In the genomic region with DNA sequence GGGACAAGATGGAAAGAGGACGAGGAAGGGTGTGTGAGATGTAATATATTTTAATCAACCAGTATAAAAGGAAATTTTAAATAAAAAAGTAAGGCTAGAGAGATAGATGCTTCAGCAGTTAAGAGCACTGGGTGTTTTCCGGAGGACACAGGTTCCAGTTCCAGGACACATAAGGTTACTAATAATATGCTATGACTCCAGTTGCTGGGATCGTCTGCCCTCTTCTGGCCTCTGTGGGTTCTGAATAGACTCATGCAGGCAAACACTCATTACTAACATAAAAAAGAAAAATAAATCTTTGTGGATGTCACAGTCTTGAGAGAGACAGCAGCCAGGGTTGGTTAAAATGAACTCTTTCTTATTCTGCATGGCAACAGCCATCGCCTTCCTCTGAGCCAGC, we compare ENCODE assay signal across 8 mouse cellular contexts. TPM values are rescaled to one million over a fixed set of nuclear protein-coding genes. Genes with fewer than 3 reads are reported as not detected.
DNase-seq lines count a peak whose midpoint lies in the region.

No protein-coding gene starts in this region.

- peak; percentile 12 for DNase-seq in embryo, embryonic 10 days (ENCODE audit: low spot score)
- no peak for DNase-seq in embryo, embryonic 9.5 days (ENCODE audit: extremely low spot score)
- DNase-seq in layer of hippocampus, postnatal 10 days (ENCODE audit: low spot score in 2 of 2), result peak; percentile 25 to 34
- no peak for DNase-seq in layer of hippocampus, adult 9-10 months (ENCODE audit: low spot score)
- peak; percentile 26 for DNase-seq in MN1 (ENCODE audit: low spot score)
- DNase-seq in kidney, postnatal 14 days, result peak; percentile 17
- no peak for DNase-seq in yolk sac, embryonic 10.5 days (ENCODE audit: low spot score)
- no peak for DNase-seq in T-cell, adult 2 months (ENCODE audit: low spot score)

RNA-seq across cellular contexts. Expression of gene D130040H23Rik, which starts 2.4 kb away (rescaled TPM):
- 10 to 100 TPM; 20.9 to 26.3 TPM for total RNA-seq in layer of hippocampus, postnatal 10 days (2021)

RNA-seq across cellular contexts. Expression of gene Zfp930, which starts 59.7 kb away (rescaled TPM):
- 10 to 100 TPM in 1 of 2 experiments, 1 to 10 TPM in 1; 9.6 to 11.8 TPM for total RNA-seq in layer of hippocampus, postnatal 10 days (2021)

Comparison
In these comparisons a context has a peak if more than half of its experiments do, and no peak if none do; other contexts are left out.
1. DNase-seq: peak in embryo, embryonic 10 days (single experiment), layer of hippocampus, postnatal 10 days (2 of 2), MN1 (single experiment) and kidney, postnatal 14 days (single experiment); none in embryo, embryonic 9.5 days (single experiment), layer of hippocampus, adult 9-10 months (single experiment), yolk sac, embryonic 10.5 days (single experiment) and T-cell, adult 2 months (single experiment).